Mouse (Mus musculus) embryonic stem cell, embryonic (primary cell): Measurements from ENCODE around the gene Zfyve26.
"Not testable (repeated sequence)": the region's sequence is repeated elsewhere in the genome, so short reads cannot be mapped to it uniquely, and the experiment has no call there.

Experiments
- CTCF ChIA-PET, 4 experiments: fragments of 300-600 bp in 2 of 4; fragments of 350-600 bp in 2 of 4; sonication (Branson Sonifier 250); formaldehyde crosslinking; loops; one replicate each; lab custom pipeline; 2022; ENCODE audit warnings: inconsistent platforms in 2 of 4; lab: Charles Lee
- POLR2A ChIA-PET, 4 experiments: fragments of 300-600 bp in 2 of 4; fragments of 350-600 bp in 2 of 4; sonication (Branson Sonifier 250); formaldehyde crosslinking; loops; one replicate each; lab custom pipeline; 2022; ENCODE audit warnings: antibody characterized with exemption in 4 of 4, inconsistent platforms in 1 of 4; lab: Charles Lee

Zfyve26 gene

GRCm38 (mm10) chr12:79208703-79209464 is 87.2 kb downstream of the Zfyve26 start, which contains the start of gene Rdh12:
Rdh12 (plus strand) TSS chr12:79208914.
- POLR2A ChIA-PET: interaction anchor here in 1 of 4 experiments (1.3 kb wide), 1 partner anchor 94 kb away, joined by 3 read pairs; no protein-coding TSS in a partner anchor

GRCm38 (mm10) chr12:79201882-79202281 is 94.2 kb downstream of the Zfyve26 start:
- ChIA-PET POLR2A (interaction anchor here in 1 of 4 experiments (0.9 kb wide), 1 partner anchor 11 kb away, joined by 4 read pairs; no protein-coding TSS in a partner anchor), CTCF (interaction anchor here in 1 of 4 experiments (1.2 kb wide), 1 partner anchor 8 kb away, joined by 3 read pairs; no protein-coding TSS in a partner anchor)

More at GRCm38 (mm10) chr12:79208703-79209464, 87.2 kb downstream of the Zfyve26 start, which contains the start of gene Rdh12:
- CTCF ChIA-PET: interaction anchor here in 1 of 4 experiments (0.5 kb wide), 1 partner anchor 310 kb away, joined by 4 read pairs; no protein-coding TSS in a partner anchor

GRCm38 (mm10) chr12:79197105-79197504 is 99.0 kb downstream of the Zfyve26 start:
- POLR2A ChIA-PET: interaction anchor here in 1 of 4 experiments (0.7 to 1.6 kb wide), 2 partner anchors 50 to 887 kb away, joined by 3 to 4 read pairs; no protein-coding TSS in a partner anchor

GRCm38 (mm10) chr12:79193441-79193840 is 102.7 kb downstream of the Zfyve26 start:
- ChIA-PET CTCF (interaction anchor here (0.5 to 2.0 kb wide), 53 partner anchors 8 to 1585 kb away, joined by 3 to 47 read pairs (median 4); partner anchors contain the start of genes Vti1b (in 2 of the 4), Arg2 (in 1 of the 4) and Rad51b (in 1 of the 4)), POLR2A (interaction anchor here (0.5 to 1.3 kb wide), 12 partner anchors 14 to 952 kb away, joined by 3 to 6 read pairs (median 4); partner anchors contain the start of gene Arg2 (in 1 of the 4))

More at GRCm38 (mm10) chr12:79197105-79197504, 99.0 kb downstream of the Zfyve26 start:
- CTCF ChIA-PET: interaction anchor here in 1 of 4 experiments (0.9 kb wide), 1 partner anchor 64 kb away, joined by 4 read pairs; no protein-coding TSS in a partner anchor

GRCm38 (mm10) chr12:79192193-79192592 is 103.9 kb downstream of the Zfyve26 start, which contains the start of gene Rdh11:
Rdh11 (minus strand) TSS chr12:79192293.
- ChIA-PET CTCF (interaction anchor here in 2 of 4 experiments (1.1 to 2.0 kb wide), 3 partner anchors 13 to 69 kb away, joined by 3 to 47 read pairs (median 23); no protein-coding TSS in a partner anchor), POLR2A (interaction anchor here in 1 of 4 experiments (1.9 kb wide), 1 partner anchor 20 kb away, joined by 11 read pairs; the partner anchor contains the start of gene Vti1b)

- POLR2A ChIA-PET: interaction anchor here in 1 of 4 experiments (1.7 to 1.9 kb wide), 2 partner anchors 19 to 105 kb away, joined by 11 to 12 read pairs; partner anchors contain the start of genes Rad51b, Vti1b and Zfyve26
- CTCF ChIA-PET: interaction anchor here in 1 of 4 experiments (0.5 to 1.1 kb wide), 2 partner anchors 24 to 70 kb away, joined by 3 read pairs; no protein-coding TSS in a partner anchor
Observed at GRCm38 (mm10) chr12:79191701-79192100, 104.4 kb downstream of the Zfyve26 start.

- POLR2A ChIA-PET: interaction anchor here in 3 of 4 experiments (0.6 to 1.9 kb wide), 16 partner anchors 9 to 511 kb away, joined by 3 to 12 read pairs (median 3); partner anchors contain the start of genes Vti1b (in 3 of the 3), Rad51b (in 1 of the 3) and Zfyve26 (in 1 of the 3)
- CTCF ChIA-PET: interaction anchor here in 3 of 4 experiments (0.5 to 1.1 kb wide), 8 partner anchors 19 to 272 kb away, joined by 3 to 4 read pairs (median 3); partner anchors contain the start of gene Vti1b (in 1 of the 3)
Observed at GRCm38 (mm10) chr12:79190931-79191673, 105.0 kb downstream of the Zfyve26 start.

GRCm38 (mm10) chr12:79185160-79185559 is 110.9 kb downstream of the Zfyve26 start:
- CTCF ChIA-PET: not testable (repeated sequence)
- POLR2A ChIA-PET: interaction anchor here in 1 of 4 experiments (0.7 to 2.3 kb wide), 2 partner anchors 9 to 11 kb away, joined by 3 to 7 read pairs; no protein-coding TSS in a partner anchor
